Mouse (Mus musculus) liver, embryonic 14.5 days (tissue): ENCODE measurements around the gene Pax5.

Experiments
- CTCF ChIP-seq: IDR thresholded peaks from 2 replicates; pipeline ENCODE4 v1.5.1; 2016; ENCODE audit warnings: antibody characterized with exemption, low read depth, control low read depth
- EP300 ChIP-seq: IDR thresholded peaks from 2 replicates; pipeline ENCODE4 v1.6.1; 2016; ENCODE audit warnings: antibody characterized with exemption, low read depth

- TF ChIP-seq EP300: no peak
- TF ChIP-seq CTCF: no peak
Measured at GRCm38 (mm10) chr4:44709091-44709695, 1.1 kb downstream of the Pax5 start.
